Mouse (Mus musculus) hindbrain, embryonic 13.5 days (tissue): Measurements from ENCODE around the gene Gm6882. TPM values are rescaled to one million over a fixed set of nuclear protein-coding genes. Genes with fewer than 3 reads are reported as not detected.
"Not testable (repeated sequence)": the region's sequence is repeated elsewhere in the genome, so short reads cannot be mapped to it uniquely, and the experiment has no call there.

Experiments used
- ATAC-seq: fragments of 200-750 bp; cut with Nextera tagmentation; 2 replicates; pipeline ENCODE4 v1.8.0; 2017; ENCODE audit warnings: moderate TSS enrichment; ENCODE audit not compliant: low FRiP score
- H3K27ac ChIP-seq: fragments of 300-500 bp; sonication (generic); 2 replicates; pipeline ENCODE4 v1.5.1; 2015; ENCODE audit warnings: inconsistent platforms, mild to moderate bottlenecking, moderate library complexity
- H3K27me3 ChIP-seq: fragments of 300-500 bp; sonication (generic); 2 replicates; pipeline ENCODE4 v1.6.1; 2015; ENCODE audit warnings: mild to moderate bottlenecking, inconsistent platforms
- H3K36me3 ChIP-seq: fragments of 300-500 bp; sonication (generic); 2 replicates; pipeline ENCODE4 v1.6.1; 2015; ENCODE audit warnings: mild to moderate bottlenecking, inconsistent platforms
- H3K4me1 ChIP-seq: fragments of 300-500 bp; sonication (generic); replicated peaks from 2 replicates; pipeline ENCODE4 v1.6.1; 2015; ENCODE audit warnings: inconsistent platforms
- H3K4me2 ChIP-seq: fragments of 300-500 bp; sonication (generic); 2 replicates; pipeline ENCODE4 v1.6.1; 2015; ENCODE audit warnings: inconsistent platforms, mild to moderate bottlenecking, moderate library complexity
- H3K4me3 ChIP-seq: fragments of 300-500 bp; sonication (generic); 2 replicates; pipeline ENCODE4 v1.5.1; 2015; ENCODE audit warnings: mild to moderate bottlenecking, inconsistent platforms
- H3K9ac ChIP-seq: fragments of 300-500 bp; sonication (generic); 2 replicates; pipeline ENCODE4 v1.6.1; 2015; ENCODE audit warnings: mild to moderate bottlenecking, inconsistent platforms
- H3K9me3 ChIP-seq: fragments of 300-500 bp; sonication (generic); 2 replicates; pipeline ENCODE4 v1.6.1; 2016; ENCODE audit warnings: inconsistent platforms
- WGBS: fragments of 180-500 bp; shearing (Covaris S2); methylation state at CpG from one replicate; pipeline ENCODE4 v1.1.7; 2015; 5-methylcytosine and 5-hydroxymethylcytosine counted together
- polyA plus RNA-seq: library from polyadenylated mRNA; unstranded; fragments of >200 nt; fragmentation: Nextera tagmentation; extraction: Ambion mirVana; gene quantifications from 2 replicates; pipeline ENCODE4 v1.2.1, GENCODE M21; 2015

Gm6882 gene
- polyA plus RNA-seq: not detected in 2 replicates

DNA sequence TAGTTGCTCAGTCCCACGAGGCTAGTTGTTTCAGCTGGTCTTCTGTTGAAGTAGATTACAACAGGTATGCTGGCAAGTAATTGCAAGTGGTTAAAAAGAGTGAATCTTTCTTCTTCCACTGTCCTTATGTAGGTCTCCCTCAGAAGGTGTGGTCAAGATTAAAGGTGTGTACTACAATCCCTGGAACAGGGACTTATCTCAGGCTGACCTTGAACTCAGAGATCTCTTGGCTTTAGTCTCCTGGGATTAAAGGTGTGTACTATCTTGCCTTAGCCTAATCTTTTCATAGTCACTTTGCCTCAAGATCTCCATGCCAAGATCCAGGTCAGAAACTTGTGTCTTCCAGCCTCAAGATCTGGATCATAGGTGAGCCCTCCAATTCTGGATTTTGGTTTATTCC, at the start of gene Gm6882:
Gene Gm6882 (minus strand): TSS at position 101 of the 400 bp plus-strand sequence.
- not testable (repeated sequence) for H3K4me3 ChIP-seq, H3K9ac ChIP-seq, H3K4me1 ChIP-seq, H3K27ac ChIP-seq, H3K36me3 ChIP-seq, H3K4me2 ChIP-seq, H3K27me3 ChIP-seq, ATAC-seq, H3K9me3 ChIP-seq
- 21% methylated on average over 1 of the region's 1 CpGs for WGBS

Other genes starting within 250 kb of the Gm6882 start
- not detected in 2 replicates for gene Gm5157, start 242.3 kb downstream of the Gm6882 start, polyA plus RNA-seq
- not detected in 2 replicates for gene Vmn1r124, start 172.1 kb downstream of the Gm6882 start, polyA plus RNA-seq
- not detected in 2 replicates for gene Vmn1r125, start 160.6 kb downstream of the Gm6882 start, polyA plus RNA-seq
- gene Vmn1r126, start 131.3 kb downstream of the Gm6882 start, polyA plus RNA-seq: not detected in 2 replicates
- not detected in 2 replicates for gene Vmn1r127, start 112.9 kb downstream of the Gm6882 start, polyA plus RNA-seq
- gene Vmn1r128, start 83.4 kb downstream of the Gm6882 start, polyA plus RNA-seq: not detected in 2 replicates
- not detected in 2 replicates for gene Vmn1r129, start 71.5 kb downstream of the Gm6882 start, polyA plus RNA-seq
- gene Vmn1r130, start 79.0 kb upstream of the Gm6882 start, polyA plus RNA-seq: not detected in 2 replicates
- gene Vmn1r131, start 113.3 kb upstream of the Gm6882 start, polyA plus RNA-seq: not detected in 2 replicates
- not detected in 2 replicates for gene Vmn1r132, start 181.3 kb upstream of the Gm6882 start, polyA plus RNA-seq